Mouse (Mus musculus) fat pad, adult 2 months (tissue): ENCODE measurements around the gene Entpd2.
"Not testable (repeated sequence)": the region's sequence is repeated elsewhere in the genome, so short reads cannot be mapped to it uniquely, and the experiment has no call there.

Source experiments
- DNase-seq: peaks from one replicate; pipeline ENCODE4 v3.0.0-alpha.2; 2011; ENCODE audit warnings: low read depth, low spot score; ENCODE audit errors: extremely low read depth

The Entpd2 gene

DNA sequence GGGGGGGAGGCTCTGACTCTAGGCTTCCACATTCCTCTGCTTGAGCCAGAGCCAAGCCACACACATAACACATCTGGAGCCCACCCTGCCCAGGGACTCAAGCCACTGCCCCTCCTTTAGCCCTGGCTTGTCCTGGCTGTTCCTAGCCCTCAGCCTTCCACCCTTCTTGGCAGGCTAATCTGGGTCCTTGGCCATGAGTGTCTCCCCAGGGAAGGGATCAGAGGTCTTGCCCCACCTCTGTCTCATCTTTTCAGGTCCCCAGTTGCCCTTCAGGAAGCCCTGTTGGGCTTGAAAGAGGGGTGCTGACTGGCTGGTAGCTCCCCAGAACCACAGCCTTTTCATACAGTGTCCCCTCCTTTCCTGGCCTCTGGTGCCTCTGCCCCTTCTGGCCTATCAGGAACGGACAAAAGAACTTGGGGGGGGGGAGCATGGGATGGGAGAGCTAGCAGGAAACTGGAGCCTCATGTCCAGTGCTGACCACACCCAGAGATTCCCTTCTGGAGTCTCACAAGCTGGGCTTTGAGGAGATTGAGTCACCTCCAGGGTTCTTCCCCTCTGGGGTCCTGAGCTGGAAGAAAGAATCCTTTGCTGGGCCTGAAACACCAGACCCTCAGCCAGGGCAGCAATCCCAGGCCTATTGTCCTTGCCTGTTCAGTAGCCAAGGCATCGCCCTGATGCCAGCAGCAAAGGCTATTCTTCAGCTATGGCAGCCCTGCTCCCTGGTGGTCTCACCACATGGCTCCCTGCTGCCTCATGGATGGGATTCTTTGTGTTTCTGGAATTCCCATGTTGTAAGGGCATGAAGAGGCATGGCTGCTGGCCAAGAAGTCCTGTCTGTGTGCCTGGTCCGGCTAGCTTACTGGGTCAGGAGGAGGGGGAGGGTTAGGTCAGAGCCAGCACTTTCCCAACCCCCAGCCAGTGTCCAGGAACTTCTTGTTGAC lies 1.1 kb upstream of the Entpd2 start:
- DNase-seq = no peak

DNA sequence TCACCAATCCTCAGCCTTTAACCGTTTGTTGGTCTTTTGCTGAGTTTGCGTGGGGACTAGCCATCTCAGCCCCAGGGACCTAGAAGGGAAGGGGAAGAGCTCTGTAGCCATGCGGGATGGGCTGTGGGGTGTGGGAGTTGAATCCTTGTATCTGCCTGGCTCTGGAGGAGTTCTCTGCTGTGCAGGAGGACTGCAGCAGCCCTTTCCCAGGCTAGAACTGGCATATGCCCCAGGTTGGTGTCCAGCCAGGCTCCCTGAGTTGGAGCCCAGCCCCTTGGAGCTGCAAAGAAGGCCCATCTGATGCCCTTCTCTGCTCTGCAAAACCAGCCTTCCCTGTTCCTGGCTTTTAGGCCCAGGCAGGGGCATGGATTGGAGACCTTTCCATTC lies 916 bp downstream of the Entpd2 start:
- DNase-seq = no peak

DNA sequence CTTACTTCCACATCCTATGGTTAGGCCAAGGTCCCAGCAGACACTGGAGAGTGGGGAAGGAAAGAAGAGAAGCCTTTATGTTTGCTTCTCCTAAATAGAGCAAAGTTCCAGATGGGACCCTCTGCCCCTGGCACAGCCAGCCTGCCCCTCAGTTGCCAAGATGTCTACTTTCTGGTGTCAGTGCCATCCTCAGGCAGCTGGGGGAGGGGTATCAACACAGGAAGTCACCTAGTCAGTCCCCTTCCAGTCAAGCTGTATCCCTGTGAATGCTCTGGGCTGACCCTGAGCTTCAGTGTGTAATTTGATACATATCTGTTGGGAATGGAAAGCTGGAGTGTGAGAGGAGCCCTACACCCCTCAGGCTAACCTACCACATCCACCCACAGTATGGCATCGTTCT lies 1.3 kb downstream of the Entpd2 start:
- no peak for DNase-seq

DNA sequence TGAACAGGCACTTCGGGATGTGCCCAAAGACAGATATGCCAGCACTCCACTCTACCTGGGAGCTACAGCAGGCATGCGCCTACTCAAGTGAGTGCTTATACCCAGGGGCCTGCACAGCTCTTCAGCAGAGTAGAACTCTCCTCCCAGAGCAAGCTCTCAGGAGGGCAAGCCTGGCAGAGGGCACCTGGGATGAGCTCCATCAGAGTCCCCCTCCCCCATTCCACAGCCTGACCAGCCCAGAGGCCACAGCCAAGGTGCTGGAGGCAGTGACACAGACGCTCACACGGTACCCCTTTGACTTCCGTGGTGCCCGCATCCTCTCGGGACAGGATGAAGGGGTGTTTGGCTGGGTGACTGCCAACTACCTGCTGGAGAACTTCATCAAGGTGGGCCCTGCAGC lies 2.4 kb downstream of the Entpd2 start:
- no peak for DNase-seq

DNA sequence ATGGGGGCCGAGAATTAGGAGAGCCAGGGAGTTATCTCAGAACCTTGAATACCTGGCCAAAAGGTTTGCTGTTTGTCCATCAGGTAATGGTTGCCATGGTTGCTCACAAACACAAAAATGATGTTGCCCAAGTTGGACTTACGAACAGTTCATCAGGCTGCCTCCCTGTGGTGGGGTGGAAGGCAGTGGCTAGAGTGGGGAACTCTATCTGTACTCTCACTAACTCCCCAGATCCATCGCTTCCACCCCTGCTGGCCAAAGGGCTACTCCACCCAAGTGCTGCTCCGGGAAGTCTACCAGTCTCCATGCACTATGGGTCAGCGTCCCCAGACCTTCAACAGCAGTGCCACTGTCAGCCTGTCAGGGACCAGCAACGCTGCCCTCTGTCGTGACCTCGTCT lies 3.4 kb downstream of the Entpd2 start, which contains the start of gene Npdc1:
Gene Npdc1, plus strand, starts transcription at position 301 of the 400 bp plus-strand sequence.
- DNase-seq = no peak

DNA sequence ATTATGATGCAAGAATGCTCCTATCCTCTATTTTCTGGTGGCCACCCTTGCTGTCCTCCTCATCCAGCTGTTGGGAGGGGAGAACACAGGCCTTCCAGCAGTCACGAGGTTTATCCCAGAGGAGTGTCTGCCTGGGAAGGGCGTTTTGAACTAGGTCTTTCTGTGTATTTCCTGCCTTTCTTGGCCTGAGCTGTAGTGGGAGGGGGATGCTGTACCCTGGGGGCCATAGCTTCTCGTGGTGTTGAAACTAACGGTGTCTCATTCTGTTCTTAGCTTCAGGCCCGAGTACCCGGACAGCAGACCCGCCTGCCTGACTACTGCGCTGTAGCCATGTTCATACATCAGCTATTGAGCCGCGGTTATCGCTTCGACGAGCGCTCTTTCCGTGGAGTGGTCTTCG lies 4.6 kb downstream of the Entpd2 start:
- no peak for DNase-seq

DNA sequence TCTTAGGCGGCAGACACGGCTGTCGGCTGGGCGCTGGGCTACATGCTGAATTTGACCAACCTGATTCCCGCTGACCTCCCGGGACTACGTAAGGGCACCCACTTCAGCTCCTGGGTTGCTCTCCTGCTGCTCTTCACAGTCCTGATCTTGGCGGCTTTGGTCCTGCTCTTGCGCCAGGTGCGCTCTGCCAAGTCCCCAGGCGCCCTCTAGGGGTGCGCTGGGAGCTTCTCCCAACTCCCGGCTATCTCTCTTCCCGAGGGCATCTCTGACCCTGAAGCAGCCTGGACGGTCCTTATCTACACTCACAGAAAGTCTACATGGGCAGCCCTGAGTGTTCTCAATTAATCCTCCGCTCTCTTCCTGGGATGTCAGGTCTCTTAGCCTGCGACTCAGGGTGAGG lies 5.1 kb downstream of the Entpd2 start:
- DNase-seq = no peak

DNA sequence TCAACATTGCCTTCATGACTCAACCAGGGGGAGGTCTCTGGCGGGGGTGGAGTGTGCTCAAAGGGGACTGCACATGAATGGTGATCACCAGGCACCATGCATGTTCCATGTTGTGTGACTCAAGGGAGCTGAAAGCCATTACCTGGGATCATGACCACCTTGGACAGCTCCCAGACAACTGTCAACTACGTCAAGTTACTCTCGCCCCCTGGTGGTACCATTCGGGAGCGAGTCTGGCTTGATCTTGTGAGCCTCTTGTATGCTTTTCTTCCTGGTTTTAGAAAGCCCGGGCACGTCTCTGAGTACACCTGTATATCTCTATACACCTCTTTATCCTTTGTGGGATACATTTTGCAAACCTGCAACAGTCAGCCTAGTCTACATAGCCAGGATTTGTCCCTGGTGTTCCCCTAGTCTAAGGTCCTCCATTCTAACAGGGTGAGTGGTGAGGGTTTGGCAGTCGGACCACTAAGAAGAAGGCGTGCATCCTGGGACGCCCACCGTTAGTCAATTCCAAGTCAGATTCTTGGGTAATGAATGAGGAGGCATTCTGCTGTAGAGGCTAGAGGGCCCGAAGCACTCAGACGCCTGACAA lies 6.8 kb downstream of the Entpd2 start:
- DNase-seq = no peak

DNA sequence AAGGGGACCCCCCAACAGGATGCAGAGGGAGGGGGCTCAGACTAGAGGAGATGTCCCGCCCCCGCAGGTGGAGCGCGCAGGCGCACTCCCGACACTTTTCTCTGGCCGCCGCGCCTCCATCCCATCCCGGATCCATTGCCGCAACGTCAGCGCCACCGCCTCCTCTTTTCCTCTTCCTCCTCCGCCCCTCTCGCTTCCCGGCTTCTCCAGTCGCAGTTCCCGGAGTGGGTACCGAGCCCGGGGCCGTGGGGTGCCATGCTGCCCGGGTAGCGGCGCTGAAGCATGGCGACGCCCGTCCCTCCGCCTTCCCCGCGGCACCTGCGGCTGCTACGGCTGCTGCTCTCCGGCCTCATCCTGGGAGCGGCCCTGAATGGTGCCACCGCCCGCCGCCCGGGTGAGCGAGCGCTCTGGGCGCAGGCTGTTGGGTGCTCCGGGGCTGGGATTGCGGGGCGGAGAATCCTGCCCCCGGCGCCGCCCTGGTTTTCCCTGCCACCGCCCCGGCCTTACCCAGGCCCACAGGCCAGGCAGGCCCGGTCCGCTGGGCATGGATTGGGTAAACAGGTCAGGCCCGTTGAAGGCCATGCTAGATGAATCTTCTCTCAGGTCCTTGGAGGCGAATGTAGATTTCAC lies 7.4 kb downstream of the Entpd2 start:
- DNase-seq = no peak

DNA sequence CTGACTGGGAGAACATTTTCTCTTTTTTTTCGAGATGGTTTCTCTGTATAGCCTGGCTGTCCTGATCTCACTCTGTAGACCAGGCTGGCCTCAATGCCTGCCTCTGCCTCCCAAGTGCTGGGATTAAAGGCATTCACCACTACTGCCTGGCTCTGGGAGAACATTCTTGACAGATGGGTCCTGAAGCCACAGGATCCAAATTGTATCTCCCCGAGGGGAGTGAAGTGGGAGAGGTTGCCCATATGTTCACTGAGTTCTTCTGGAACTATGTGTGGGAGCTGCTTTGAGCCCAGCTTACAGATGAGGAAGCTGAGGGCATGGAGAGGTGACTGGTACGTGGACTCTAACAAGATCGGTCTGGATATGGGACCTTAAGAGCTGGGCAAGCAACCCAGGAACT lies 8.3 kb downstream of the Entpd2 start:
- no peak for DNase-seq

DNA sequence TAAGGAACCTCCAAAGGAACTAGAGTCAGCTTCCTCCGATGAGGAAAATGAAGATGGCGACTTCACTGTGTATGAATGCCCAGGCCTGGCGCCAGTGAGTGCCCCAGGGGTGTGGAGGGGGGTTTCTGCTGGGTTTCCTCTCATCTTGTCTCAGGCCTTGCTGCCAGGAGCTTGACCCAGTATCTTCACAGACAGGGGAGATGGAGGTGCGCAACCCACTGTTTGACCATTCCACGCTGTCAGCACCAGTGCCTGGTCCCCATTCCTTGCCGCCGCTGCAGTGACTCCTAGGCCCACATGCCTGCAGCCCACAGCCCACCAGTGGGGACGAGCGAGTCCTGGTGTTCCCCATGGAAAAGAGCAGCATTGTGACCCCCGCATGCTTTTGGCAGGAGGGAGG lies 13.2 kb downstream of the Entpd2 start:
- DNase-seq = no peak

DNA sequence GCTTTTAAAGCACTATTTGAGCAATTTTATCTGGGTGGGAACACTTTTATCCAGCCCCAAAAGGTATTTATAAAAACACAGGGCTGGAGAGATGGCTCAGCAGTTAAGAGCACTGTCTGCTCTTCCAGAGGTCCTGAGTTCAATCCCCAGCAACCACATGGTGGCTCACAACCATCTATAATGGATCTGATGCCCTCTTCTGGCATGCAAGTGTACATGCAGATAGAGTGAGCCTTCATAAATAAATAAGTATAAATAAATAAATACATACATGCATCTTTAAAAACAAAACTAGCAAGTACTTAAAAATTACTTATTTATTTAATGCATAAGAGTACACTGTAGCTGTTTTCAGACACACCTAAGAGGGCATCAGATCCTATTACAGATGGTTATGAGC lies 17.8 kb downstream of the Entpd2 start:
- not testable (repeated sequence) for DNase-seq

DNA sequence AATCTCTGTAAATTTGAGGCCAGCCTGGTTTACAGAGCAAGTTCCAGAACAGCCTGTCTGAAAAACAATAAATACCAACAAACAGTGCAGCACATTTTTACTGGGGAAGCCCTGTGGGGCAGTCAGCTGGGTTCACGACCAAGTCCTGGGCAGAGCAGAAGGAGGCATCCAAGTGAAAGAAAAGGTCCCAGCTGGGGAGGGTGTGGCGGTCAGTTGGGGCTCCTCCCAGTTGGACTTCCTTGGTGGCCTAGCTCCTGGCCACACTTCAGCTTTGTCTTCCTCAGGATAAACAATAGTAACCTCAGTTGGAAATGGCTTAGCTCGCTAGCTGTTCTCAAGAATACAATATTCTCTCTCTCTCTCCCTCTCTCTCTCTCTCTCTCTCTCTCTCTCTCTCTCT lies 21.8 kb downstream of the Entpd2 start:
- DNase-seq = no peak

DNA sequence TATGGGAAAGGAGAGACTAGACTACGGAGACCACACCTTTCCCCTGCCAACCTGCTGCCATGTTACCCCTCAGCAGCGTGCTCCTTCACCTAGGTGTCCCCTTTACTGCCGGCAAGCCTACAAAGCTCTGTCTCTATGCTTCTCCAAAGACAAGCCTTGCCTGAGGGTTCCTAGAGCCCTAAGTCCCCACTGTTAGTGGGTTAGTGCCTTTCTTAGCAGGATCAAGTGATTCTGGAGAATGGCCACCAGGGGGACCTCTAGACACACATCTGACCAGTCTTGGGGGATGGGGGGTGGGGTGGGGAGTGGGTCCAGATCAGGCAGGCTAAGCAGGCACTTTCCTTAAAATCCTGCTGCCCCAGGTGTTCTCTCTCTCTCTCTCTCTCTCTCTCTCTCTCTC lies 26.2 kb downstream of the Entpd2 start:
- no peak for DNase-seq

DNA sequence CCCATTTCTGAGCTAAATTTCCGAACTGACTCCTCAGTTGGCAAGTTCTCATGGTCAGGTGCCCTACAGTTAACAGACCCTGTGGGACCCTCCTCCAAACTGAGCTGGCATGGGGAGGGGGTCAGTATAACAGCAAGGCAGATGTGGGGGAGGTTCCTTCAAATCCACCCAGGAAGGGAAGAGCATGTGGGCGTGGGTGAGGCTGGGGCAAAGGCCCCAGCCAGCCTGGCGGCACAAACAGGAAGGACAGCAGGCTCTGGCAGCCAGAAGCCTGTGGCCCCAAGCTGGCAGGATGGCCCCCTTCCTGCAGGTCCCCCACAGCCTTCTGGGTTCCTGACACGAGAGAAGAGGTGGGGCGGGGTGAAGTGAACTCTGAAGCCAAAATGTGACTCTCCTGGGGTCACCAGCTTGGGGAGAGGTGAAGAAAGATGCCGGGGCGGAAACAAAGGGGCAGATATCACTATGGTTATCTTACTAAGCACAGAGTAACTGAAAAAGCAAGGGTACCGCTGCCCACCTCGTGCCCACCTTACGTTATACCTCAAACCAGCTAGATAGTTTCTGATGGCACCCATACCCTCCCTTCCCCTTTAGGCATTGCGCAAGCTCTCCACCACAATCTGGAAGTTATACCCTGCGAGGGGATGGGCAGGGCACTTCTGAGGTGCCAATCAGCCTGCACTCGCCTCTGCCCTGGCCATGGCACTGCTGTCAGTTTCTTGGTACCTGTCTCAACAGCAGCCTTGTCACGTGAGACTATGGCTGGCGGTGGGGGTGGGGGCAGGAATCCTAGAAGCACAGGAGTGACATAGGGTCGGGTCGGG lies 27.1 kb downstream of the Entpd2 start, which contains the start of gene Fut7:
Gene Fut7, plus strand, starts transcription at position 681 of the 824 bp plus-strand sequence.
- no peak for DNase-seq

DNA sequence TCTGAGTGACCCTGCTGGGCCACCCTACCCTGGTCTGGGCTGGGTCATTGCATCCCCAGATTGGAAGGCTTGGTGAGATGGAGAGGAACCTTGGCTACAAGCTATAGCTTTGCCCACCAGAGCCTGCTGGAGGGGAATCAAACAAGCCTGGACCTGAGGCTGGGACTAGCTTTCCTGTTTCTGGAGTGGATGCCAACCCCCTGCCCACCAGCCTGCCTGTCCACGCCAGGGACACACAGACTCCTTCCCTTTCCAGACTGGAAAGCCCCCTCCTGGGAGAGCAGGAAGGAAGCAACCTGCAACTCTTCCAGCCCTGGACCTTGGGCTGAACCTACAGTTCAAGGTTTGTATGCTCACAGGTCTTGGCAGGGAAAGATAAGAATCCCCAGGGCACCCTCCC lies 28.0 kb downstream of the Entpd2 start:
- DNase-seq = no peak

DNA sequence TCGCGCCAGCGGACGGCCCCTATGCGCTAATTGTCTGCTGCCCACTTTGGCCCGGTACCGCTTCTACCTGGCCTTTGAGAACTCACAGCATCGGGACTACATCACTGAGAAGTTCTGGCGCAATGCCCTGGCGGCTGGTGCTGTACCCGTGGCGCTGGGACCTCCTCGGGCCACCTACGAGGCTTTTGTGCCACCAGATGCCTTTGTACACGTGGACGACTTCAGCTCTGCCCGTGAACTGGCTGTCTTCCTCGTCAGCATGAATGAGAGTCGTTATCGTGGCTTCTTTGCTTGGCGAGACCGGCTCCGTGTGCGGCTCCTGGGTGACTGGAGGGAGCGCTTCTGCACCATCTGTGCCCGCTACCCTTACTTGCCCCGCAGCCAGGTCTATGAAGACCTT lies 29.8 kb downstream of the Entpd2 start:
- DNase-seq = no peak

DNA sequence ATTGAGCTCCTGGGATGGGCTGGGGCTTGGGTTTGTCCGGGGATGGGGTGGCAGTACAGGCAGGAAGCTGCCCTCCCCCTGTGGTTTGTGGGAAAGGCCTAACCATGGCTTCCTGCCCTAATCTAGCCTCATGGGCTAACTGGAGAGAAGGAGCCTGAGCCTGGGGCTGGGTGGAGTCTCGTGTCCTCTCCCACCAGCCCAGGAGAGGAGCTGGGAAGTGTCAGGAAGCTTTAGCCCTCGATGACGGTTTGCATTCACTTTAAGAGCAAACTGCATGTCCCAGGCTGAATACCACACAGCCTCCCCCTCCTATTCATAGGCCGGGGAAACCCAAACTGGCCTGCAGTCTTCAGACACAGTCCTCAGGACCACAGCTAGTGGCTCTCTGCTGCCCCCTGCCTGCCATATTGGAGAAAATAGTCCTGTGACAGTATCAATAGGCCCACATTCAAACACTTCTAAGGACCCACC lies 31.1 kb downstream of the Entpd2 start:
- no peak for DNase-seq

DNA sequence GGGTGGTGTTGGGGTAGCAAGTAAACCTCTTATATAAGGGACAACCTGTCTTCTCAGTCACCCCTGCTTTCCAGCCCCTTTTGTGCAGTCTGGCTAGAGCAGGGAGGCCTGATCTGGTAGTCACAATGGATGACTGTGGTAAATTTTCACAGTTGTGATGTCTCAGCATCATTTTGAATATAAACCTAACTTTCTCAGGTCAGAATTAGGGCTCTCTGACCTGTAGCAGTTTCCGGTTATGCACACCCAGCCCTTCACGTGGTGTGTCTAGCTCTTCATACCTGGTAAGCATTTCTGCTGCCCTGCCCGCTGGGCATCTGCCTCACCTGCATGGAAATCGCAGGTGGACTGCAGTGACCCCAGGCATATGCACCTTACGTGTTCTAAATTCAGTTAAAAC lies 31.6 kb downstream of the Entpd2 start:
- no peak for DNase-seq

DNA sequence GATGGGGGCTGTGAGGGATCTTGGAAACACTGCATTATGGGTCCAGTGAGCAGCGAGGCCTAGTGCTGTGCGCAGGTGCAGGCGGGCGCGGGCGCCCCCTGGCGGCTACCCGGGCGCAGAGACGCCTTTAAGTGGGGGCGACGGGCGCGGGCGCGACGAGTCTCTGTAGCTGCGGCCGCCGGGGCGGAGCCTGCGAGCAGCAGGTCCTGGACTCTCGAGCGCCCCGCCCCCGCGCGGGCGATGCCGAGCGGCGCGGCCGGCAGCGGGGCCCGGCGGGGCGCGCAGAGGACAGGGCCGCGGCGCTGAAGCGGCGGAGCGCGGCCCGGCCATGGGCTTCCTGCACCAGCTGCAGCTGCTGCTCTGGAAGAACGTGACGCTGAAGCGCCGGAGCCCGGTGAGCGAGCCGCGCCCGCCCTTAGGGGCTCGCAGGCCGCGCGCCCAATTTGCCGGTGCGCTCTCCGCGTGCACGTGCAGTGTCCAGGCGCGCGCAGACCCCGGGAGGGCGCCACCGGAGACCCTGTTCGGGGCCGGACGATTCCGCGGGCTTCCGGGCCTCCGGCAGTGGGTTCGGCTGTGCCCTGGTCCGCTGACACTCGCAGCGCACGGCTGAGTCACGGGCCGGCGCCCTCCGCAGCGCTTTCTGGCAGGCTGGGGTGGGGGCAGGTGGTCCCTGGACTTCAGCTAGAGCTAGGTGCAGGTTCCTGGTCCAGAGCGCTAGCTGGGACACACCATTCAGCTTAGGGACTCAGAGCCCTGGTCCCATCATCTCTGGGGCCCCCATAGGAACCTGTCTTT lies 33.0 kb downstream of the Entpd2 start, which contains the start of gene Abca2:
Gene Abca2, plus strand, starts transcription at position 262 of the 795 bp plus-strand sequence.
- DNase-seq = no peak
